Mouse (Mus musculus): ENCODE results near the gene Cdk6. TPM values are rescaled to one million over a fixed set of nuclear protein-coding genes. Genes with fewer than 3 reads are reported as not detected.

The Cdk6 gene
- total and polyA plus RNA-seq, 3 experiments, result 4.0 to 10.6 (median 8.1) TPM

DNA sequence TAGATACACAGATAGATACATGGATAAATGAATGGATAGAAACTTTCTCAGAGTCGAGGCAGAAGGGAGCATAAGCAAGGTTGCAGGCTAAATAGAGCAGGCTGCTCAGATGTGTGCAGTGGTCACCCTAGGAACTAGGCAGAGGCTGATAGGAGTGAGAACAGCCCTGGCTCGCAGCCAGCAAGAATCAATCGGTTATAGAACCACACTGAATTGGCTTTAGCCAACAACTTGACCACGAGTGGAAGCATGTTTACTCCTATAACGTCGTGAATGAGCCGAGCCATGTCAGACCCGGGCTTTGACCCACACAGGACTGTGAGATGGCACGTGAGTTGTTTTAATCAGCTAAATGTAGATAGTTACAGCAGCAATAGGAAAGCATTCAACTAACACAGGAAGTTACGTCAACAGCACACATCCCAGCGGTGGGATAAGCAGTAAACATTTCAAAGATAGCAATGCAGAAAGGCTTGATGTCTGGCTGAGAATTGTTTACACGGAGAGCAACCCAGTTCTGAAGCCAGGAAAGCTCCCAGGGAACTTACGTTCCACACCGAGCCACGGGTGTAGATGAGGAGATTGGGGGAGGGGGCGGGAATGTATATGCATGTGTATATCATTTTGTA, 147.0 kb downstream of the Cdk6 start:
- intact Hi-C loops (cut with DNase I), result no loop called here
- no peaks in the 10 kb centered on the region for H3K79me2 ChIP-seq (replicated peaks; ENCODE audit: control insufficient read depth, insufficient read depth, low read length)
- TF ChIP-seq POLR2A (IDR thresholded peaks at IDR 0.05; ENCODE audit: insufficient read depth, low read depth, low read length) (no peak), EP300 (IDR thresholded peaks at IDR 0.05; ENCODE audit: insufficient read depth, low read depth, low read length) (no peak), CTCF (IDR thresholded peaks at IDR 0.05) (no peak)
- no peak for DNase-seq
- H3K4me1 ChIP-seq (ENCODE audit: control insufficient read depth, insufficient read depth, low read length), result peaks cover 2% of the 10 kb centered on the region; the same call in 1 of the 2 replicates
- H3K36me3 ChIP-seq (ENCODE audit: control insufficient read depth, insufficient read depth, low read length), result no peaks in the 10 kb centered on the region
- no peak overlapping the region for H3K9ac ChIP-seq (ENCODE audit: low read depth, low read length)
- no peak overlapping the region for H3K4me3 ChIP-seq
- 39% methylated on average over 16 of the region's 16 CpGs for WGBS
- H3K27me3 ChIP-seq (ENCODE audit: control insufficient read depth, insufficient read depth, low read length), result no peaks in the 10 kb centered on the region
- no peak overlapping the region for H3K27ac ChIP-seq

DNA sequence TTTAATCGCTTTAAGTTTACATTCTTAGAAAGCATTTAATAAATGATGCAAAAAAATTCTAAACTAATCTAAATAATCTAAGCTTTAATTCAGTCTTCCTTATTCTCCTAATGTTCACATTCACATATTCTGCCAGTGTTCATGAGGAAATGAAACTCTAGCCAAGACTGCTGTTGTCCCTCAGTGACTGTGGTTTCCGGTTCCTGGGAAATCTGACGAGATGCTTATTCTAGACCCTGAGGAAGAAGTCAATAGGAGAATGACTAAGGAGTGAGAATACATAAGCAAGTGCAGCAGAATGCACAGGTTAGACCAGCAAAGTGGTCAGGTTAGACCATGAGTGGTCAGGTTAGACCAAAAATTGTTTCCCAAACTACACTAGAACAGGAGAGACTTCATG, 149.1 kb downstream of the Cdk6 start:
- intact Hi-C loops (cut with DNase I), result no loop called here
- H3K27ac ChIP-seq, result no peak overlapping the region

DNA sequence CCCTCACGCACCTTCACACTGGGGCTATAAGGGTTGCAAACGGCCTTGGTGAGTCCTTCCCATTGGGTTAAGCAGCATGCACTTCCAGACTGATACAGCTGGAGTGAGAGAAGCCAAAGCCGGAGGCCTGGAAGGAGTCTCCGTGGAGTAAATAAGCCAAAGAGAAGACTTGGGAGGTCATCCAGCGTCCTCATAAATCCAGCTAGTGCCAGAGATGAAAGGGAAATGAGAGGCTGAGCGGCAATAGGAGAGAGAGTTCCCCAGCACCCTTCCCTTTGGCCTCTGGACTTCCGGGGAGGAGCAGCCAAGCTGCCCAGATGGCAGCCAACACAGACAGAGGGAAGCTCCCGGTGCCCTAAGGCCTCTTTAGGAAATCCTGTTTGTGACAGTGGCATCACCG, 149.8 kb downstream of the Cdk6 start:
- H3K27me3 ChIP-seq (ENCODE audit: control insufficient read depth, insufficient read depth, low read length), result no peaks in the 10 kb centered on the region
- H3K36me3 ChIP-seq (ENCODE audit: control insufficient read depth, insufficient read depth, low read length), result no peaks in the 10 kb centered on the region
- H3K4me3 ChIP-seq, result no peak overlapping the region
- H3K9ac ChIP-seq (ENCODE audit: low read depth, low read length), result no peak overlapping the region
- no peaks in the 10 kb centered on the region for H3K79me2 ChIP-seq (replicated peaks; ENCODE audit: control insufficient read depth, insufficient read depth, low read length)
- H3K27ac ChIP-seq, result peak overlapping the region; percentile 24
- intact Hi-C loops (cut with DNase I), result no loop called here
- TF ChIP-seq EP300 (IDR thresholded peaks at IDR 0.05; ENCODE audit: insufficient read depth, low read depth, low read length) (peak; percentile 31; the same call in 1 of the 2 replicates), POLR2A (IDR thresholded peaks at IDR 0.05; ENCODE audit: insufficient read depth, low read depth, low read length) (no peak)
- DNase-seq, result peak; percentile 70 to 77
- peaks cover 2% of the 10 kb centered on the region for H3K4me1 ChIP-seq (ENCODE audit: control insufficient read depth, insufficient read depth, low read length)
- WGBS, result 28% methylated on average over 9 of the region's 9 CpGs

More for the DNA sequence above, 149.1 kb downstream of the Cdk6 start:
- DNase-seq, result peak in 1 of 2 experiments; percentile 31
- Histone ChIP-seq H3K4me1 (ENCODE audit: control insufficient read depth, insufficient read depth, low read length) (peaks cover 2% of the 10 kb centered on the region), H3K27me3 (ENCODE audit: control insufficient read depth, insufficient read depth, low read length) (no peaks in the 10 kb centered on the region), H3K9ac (ENCODE audit: low read depth, low read length) (no peak overlapping the region), H3K36me3 (ENCODE audit: control insufficient read depth, insufficient read depth, low read length) (no peaks in the 10 kb centered on the region), H3K79me2 (replicated peaks; ENCODE audit: control insufficient read depth, insufficient read depth, low read length) (no peaks in the 10 kb centered on the region), H3K4me3 (no peak overlapping the region)
- 54% methylated on average over 3 of the region's 3 CpGs for WGBS
- TF ChIP-seq POLR2A (IDR thresholded peaks at IDR 0.05; ENCODE audit: insufficient read depth, low read depth, low read length) (no peak), CTCF (IDR thresholded peaks at IDR 0.05) (no peak), EP300 (IDR thresholded peaks at IDR 0.05; ENCODE audit: insufficient read depth, low read depth, low read length) (no peak)

DNA sequence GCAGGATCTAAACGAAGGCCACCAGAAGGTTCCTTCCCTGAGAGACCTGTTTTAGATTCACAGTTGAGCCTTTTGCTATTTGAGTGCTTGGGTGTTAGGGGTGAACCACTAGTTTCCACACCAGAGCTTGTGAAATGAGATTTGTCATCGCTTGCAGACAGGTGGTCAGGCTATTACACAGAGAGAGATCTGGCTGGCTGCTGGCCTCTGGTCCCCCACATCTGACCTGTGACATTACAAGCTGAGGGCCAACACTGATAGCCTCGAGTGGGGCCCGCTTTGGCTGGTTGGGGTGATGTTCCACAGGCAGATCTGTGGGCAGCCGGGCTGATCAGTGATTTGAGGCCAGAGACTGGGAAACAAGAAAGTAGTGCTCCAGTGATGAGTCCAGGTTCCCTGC, 150.6 kb downstream of the Cdk6 start:
- Histone ChIP-seq H3K9ac (ENCODE audit: low read depth, low read length) (no peak overlapping the region), H3K79me2 (replicated peaks; ENCODE audit: control insufficient read depth, insufficient read depth, low read length) (no peaks in the 10 kb centered on the region), H3K4me1 (ENCODE audit: control insufficient read depth, insufficient read depth, low read length) (peaks cover 2% of the 10 kb centered on the region), H3K36me3 (ENCODE audit: control insufficient read depth, insufficient read depth, low read length) (no peaks in the 10 kb centered on the region), H3K4me3 (no peak overlapping the region), H3K27ac (no peak overlapping the region; the same call in 1 of the 2 replicates), H3K27me3 (ENCODE audit: control insufficient read depth, insufficient read depth, low read length) (no peaks in the 10 kb centered on the region)
- WGBS, result 70% methylated on average over 5 of the region's 5 CpGs
- DNase-seq, result no peak
- no peak for TF ChIP-seq POLR2A (IDR thresholded peaks at IDR 0.05; ENCODE audit: insufficient read depth, low read depth, low read length)
- TF ChIP-seq CTCF (IDR thresholded peaks at IDR 0.05), result no peak
- TF ChIP-seq EP300 (IDR thresholded peaks at IDR 0.05; ENCODE audit: insufficient read depth, low read depth, low read length), result no peak
- intact Hi-C loops (cut with DNase I), result no loop called here

DNA sequence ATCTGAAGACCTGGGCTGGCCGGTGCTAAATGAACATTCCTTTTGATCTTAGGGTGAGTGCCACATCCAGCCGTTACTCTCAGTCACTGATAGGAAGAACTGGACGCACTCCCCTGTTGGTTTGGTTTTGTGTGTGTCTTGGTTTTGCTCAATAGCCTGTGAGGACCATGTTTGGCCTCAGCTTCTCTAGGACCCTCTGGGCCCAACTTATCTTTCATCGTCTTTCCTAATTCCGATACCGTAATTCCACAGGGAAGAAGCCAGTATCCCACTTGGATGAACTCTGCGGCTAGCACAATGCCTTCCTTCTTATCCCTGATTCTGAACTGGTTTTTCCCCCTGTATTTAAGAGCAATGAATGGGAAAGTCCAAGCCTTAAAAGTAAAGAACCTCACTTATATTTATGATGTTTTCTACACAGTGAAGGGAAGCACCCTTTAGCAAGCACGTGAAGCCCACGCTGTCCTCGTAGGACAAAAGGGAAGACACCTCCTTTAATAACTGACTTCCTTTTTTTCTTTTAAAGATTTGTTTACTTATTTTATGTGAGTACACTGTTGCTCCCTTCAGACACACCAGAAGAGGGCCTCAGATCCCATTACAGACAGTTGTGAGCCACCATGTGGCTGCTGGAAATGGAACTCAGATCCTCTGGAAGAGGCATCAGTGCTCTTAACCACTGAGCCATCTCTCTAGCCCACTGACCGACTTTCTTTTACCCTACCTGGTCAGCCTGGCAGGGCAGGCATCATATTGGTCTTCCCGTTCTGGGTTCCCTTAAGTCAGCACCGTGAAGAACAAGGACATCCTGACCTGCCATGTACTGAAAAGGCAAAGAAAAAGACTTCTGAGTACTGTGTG, 151.7 kb downstream of the Cdk6 start:
- Histone ChIP-seq H3K36me3 (ENCODE audit: control insufficient read depth, insufficient read depth, low read length) (no peaks in the 10 kb centered on the region), H3K27ac (no peak overlapping the region), H3K4me1 (ENCODE audit: control insufficient read depth, insufficient read depth, low read length) (peaks cover 2% of the 10 kb centered on the region), H3K27me3 (ENCODE audit: control insufficient read depth, insufficient read depth, low read length) (no peaks in the 10 kb centered on the region), H3K79me2 (replicated peaks; ENCODE audit: control insufficient read depth, insufficient read depth, low read length) (no peaks in the 10 kb centered on the region), H3K9ac (ENCODE audit: low read depth, low read length) (no peak overlapping the region), H3K4me3 (no peak overlapping the region)
- 85% methylated on average over 13 of the region's 13 CpGs for WGBS
- TF ChIP-seq POLR2A (IDR thresholded peaks at IDR 0.05; ENCODE audit: insufficient read depth, low read depth, low read length) (no peak), EP300 (IDR thresholded peaks at IDR 0.05; ENCODE audit: insufficient read depth, low read depth, low read length) (no peak), CTCF (IDR thresholded peaks at IDR 0.05) (no peak)
- DNase-seq, result no peak
- intact Hi-C loops (cut with DNase I), result no loop called here

DNA sequence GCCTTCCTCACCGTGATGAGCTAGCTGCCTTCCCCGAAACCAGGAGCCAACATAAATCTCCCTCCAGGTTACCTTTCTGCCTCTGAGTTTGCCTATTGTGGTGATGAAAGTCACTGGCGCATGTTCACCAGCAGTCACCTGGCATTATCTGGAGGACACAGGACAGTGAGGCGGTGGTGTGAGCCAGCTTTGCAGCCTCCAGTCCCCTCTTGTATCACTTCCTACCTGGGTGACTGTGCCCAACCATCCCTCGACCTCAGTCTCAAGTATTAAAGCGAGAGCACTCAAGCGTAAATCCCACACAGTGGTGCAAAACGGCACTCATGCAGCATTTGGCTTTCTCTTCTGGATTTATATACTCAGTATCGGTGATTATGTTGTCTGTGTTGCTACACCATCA, 152.7 kb downstream of the Cdk6 start:
- Histone ChIP-seq H3K4me1 (ENCODE audit: control insufficient read depth, insufficient read depth, low read length) (peaks cover 2% of the 10 kb centered on the region), H3K4me3 (no peak overlapping the region), H3K79me2 (replicated peaks; ENCODE audit: control insufficient read depth, insufficient read depth, low read length) (no peaks in the 10 kb centered on the region), H3K9ac (ENCODE audit: low read depth, low read length) (no peak overlapping the region), H3K27ac (no peak overlapping the region), H3K36me3 (ENCODE audit: control insufficient read depth, insufficient read depth, low read length) (no peaks in the 10 kb centered on the region), H3K27me3 (ENCODE audit: control insufficient read depth, insufficient read depth, low read length) (no peaks in the 10 kb centered on the region)
- TF ChIP-seq POLR2A (IDR thresholded peaks at IDR 0.05; ENCODE audit: insufficient read depth, low read depth, low read length), result no peak
- no peak for TF ChIP-seq EP300 (IDR thresholded peaks at IDR 0.05; ENCODE audit: insufficient read depth, low read depth, low read length)
- TF ChIP-seq CTCF (IDR thresholded peaks at IDR 0.05), result no peak
- intact Hi-C loops (cut with DNase I), result no loop called here
- 94% methylated on average over 9 of the region's 9 CpGs for WGBS
- DNase-seq, result no peak

Data from heart, adult 2 months (tissue).